Mouse (Mus musculus): ENCODE measurements at regions not wholly inside any gene's neighbourhood (a gene's known extent, or its start where the extent isn't known, plus 50 kb on each side); places are given as distances from the start of the nearest gene placed in this dataset.

GRCm38 (mm10) chr1:35759010-35759409 is 309.2 kb upstream of the Hs6st1 start:
- H3K4me1 ChIP-seq (replicated peaks) = peaks cover 13% of the 10 kb centered on the region
- no peak overlapping the region for H3K4me2 ChIP-seq
- WGBS = 83% methylated on average over 12 of the region's 12 CpGs
- ATAC-seq (ENCODE audit: insufficient number of reproducible peaks, low FRiP score) = no peak
- no peak overlapping the region for H3K4me3 ChIP-seq
- no peaks in the 10 kb centered on the region for H3K27me3 ChIP-seq (replicated peaks)
- no peak overlapping the region for H3K9ac ChIP-seq
- H3K9me3 ChIP-seq (replicated peaks) = peaks cover 3% of the 10 kb centered on the region; the same call in 1 of the 2 replicates
- H3K36me3 ChIP-seq = no peaks in the 10 kb centered on the region
- 0 out of 2 replicates have a peak overlapping the region, but pooled peaks have one; percentile 28 for H3K27ac ChIP-seq (ENCODE audit: poor library complexity, severe bottlenecking)

- ATAC-seq (ENCODE audit: insufficient number of reproducible peaks, low FRiP score) = peak; percentile 57; the same call in 1 of the 2 replicates
- peaks cover 13% of the 10 kb centered on the region for H3K4me1 ChIP-seq (replicated peaks)
- 0 out of 2 replicates have a peak overlapping the region, but pooled peaks have one; percentile 28 for H3K27ac ChIP-seq (ENCODE audit: poor library complexity, severe bottlenecking)
- H3K9ac ChIP-seq = no peak overlapping the region
- H3K27me3 ChIP-seq (replicated peaks) = no peaks in the 10 kb centered on the region
- no peaks in the 10 kb centered on the region for H3K36me3 ChIP-seq
- no peak overlapping the region for H3K4me2 ChIP-seq
- peaks cover 3% of the 10 kb centered on the region; the same call in 1 of the 2 replicates for H3K9me3 ChIP-seq (replicated peaks)
- H3K4me3 ChIP-seq = no peak overlapping the region
- 22% methylated on average over 4 of the region's 4 CpGs for WGBS
Measured at GRCm38 (mm10) chr1:35759600-35759999, 308.6 kb upstream of the Hs6st1 start.

- peaks cover 13% of the 10 kb centered on the region for H3K4me1 ChIP-seq (replicated peaks)
- no peak overlapping the region for H3K27ac ChIP-seq (ENCODE audit: poor library complexity, severe bottlenecking)
- H3K9me3 ChIP-seq (replicated peaks) = no peaks in the 10 kb centered on the region
- no peak overlapping the region for H3K4me3 ChIP-seq
- H3K27me3 ChIP-seq (replicated peaks) = no peaks in the 10 kb centered on the region
- H3K4me2 ChIP-seq = no peak overlapping the region
- H3K9ac ChIP-seq = no peak overlapping the region
- 80% methylated on average over 9 of the region's 9 CpGs for WGBS
- H3K36me3 ChIP-seq = no peaks in the 10 kb centered on the region
- 0 out of 2 replicates have a peak, but pooled peaks have one; percentile 15 for ATAC-seq (ENCODE audit: insufficient number of reproducible peaks, low FRiP score)
Measured at GRCm38 (mm10) chr1:35763051-35763450, 305.1 kb upstream of the Hs6st1 start.

- 73% methylated on average over 10 of the region's 10 CpGs for WGBS
- H3K4me2 ChIP-seq = no peak overlapping the region
- H3K4me3 ChIP-seq = no peak overlapping the region
- no peaks in the 10 kb centered on the region for H3K36me3 ChIP-seq
- no peak overlapping the region for H3K27ac ChIP-seq (ENCODE audit: poor library complexity, severe bottlenecking)
- H3K27me3 ChIP-seq (replicated peaks) = no peaks in the 10 kb centered on the region
- H3K4me1 ChIP-seq (replicated peaks) = peaks cover 13% of the 10 kb centered on the region
- H3K9ac ChIP-seq = no peak overlapping the region
- H3K9me3 ChIP-seq (replicated peaks) = no peaks in the 10 kb centered on the region
- 0 out of 2 replicates have a peak, but pooled peaks have one; percentile 11 for ATAC-seq (ENCODE audit: insufficient number of reproducible peaks, low FRiP score)
Measured at GRCm38 (mm10) chr1:35763456-35763855, 304.7 kb upstream of the Hs6st1 start.

GRCm38 (mm10) chr1:35764068-35764467 is 304.1 kb upstream of the Hs6st1 start:
- 73% methylated on average over 1 of the region's 1 CpGs for WGBS

GRCm38 (mm10) chr1:35765692-35766091 is 302.5 kb upstream of the Hs6st1 start:
- no peak for ATAC-seq (ENCODE audit: insufficient number of reproducible peaks, low FRiP score)
- H3K4me2 ChIP-seq = no peak overlapping the region
- no peaks in the 10 kb centered on the region for H3K27me3 ChIP-seq (replicated peaks)
- H3K36me3 ChIP-seq = no peaks in the 10 kb centered on the region
- no peaks in the 10 kb centered on the region for H3K4me1 ChIP-seq (replicated peaks)
- no peak overlapping the region for H3K9ac ChIP-seq
- WGBS = 84% methylated on average over 4 of the region's 4 CpGs
- H3K9me3 ChIP-seq (replicated peaks) = no peaks in the 10 kb centered on the region
- no peak overlapping the region for H3K4me3 ChIP-seq
- H3K27ac ChIP-seq (ENCODE audit: poor library complexity, severe bottlenecking) = no peak overlapping the region

More at GRCm38 (mm10) chr1:35764068-35764467, 304.1 kb upstream of the Hs6st1 start:
- H3K9me3 ChIP-seq (replicated peaks) = no peaks in the 10 kb centered on the region
- no peaks in the 10 kb centered on the region for H3K36me3 ChIP-seq
- no peak overlapping the region for H3K4me3 ChIP-seq
- H3K27me3 ChIP-seq (replicated peaks) = no peaks in the 10 kb centered on the region
- no peak overlapping the region for H3K9ac ChIP-seq
- ATAC-seq (ENCODE audit: insufficient number of reproducible peaks, low FRiP score) = no peak
- peaks cover 13% of the 10 kb centered on the region for H3K4me1 ChIP-seq (replicated peaks)
- no peak overlapping the region for H3K4me2 ChIP-seq
- no peak overlapping the region for H3K27ac ChIP-seq (ENCODE audit: poor library complexity, severe bottlenecking)

GRCm38 (mm10) chr1:35766271-35766670 is 301.9 kb upstream of the Hs6st1 start:
- WGBS = 84% methylated on average over 5 of the region's 5 CpGs
- Histone ChIP-seq H3K27me3 (replicated peaks) (no peaks in the 10 kb centered on the region), H3K36me3 (no peaks in the 10 kb centered on the region), H3K4me2 (no peak overlapping the region), H3K4me3 (no peak overlapping the region), H3K27ac (ENCODE audit: poor library complexity, severe bottlenecking) (no peak overlapping the region), H3K9me3 (replicated peaks) (no peaks in the 10 kb centered on the region), H3K4me1 (replicated peaks) (no peaks in the 10 kb centered on the region), H3K9ac (no peak overlapping the region)
- ATAC-seq (ENCODE audit: insufficient number of reproducible peaks, low FRiP score) = no peak

GRCm38 (mm10) chr1:35772567-35772966 is 295.6 kb upstream of the Hs6st1 start:
- no peak for ATAC-seq (ENCODE audit: insufficient number of reproducible peaks, low FRiP score)
- H3K4me2 ChIP-seq = no peak overlapping the region
- H3K36me3 ChIP-seq = no peaks in the 10 kb centered on the region
- H3K27ac ChIP-seq (ENCODE audit: poor library complexity, severe bottlenecking) = no peak overlapping the region
- no peak overlapping the region for H3K4me3 ChIP-seq
- H3K27me3 ChIP-seq (replicated peaks) = no peaks in the 10 kb centered on the region
- no peak overlapping the region for H3K9ac ChIP-seq
- WGBS = 61% methylated on average over 6 of the region's 6 CpGs
- H3K4me1 ChIP-seq (replicated peaks) = no peaks in the 10 kb centered on the region
- H3K9me3 ChIP-seq (replicated peaks) = no peaks in the 10 kb centered on the region

- 86% methylated on average over 2 of the region's 2 CpGs for WGBS
- H3K4me3 ChIP-seq = no peak overlapping the region
- H3K9ac ChIP-seq = no peak overlapping the region
- H3K27me3 ChIP-seq (replicated peaks) = no peaks in the 10 kb centered on the region
- no peaks in the 10 kb centered on the region for H3K9me3 ChIP-seq (replicated peaks)
- H3K4me2 ChIP-seq = no peak overlapping the region
- H3K36me3 ChIP-seq = no peaks in the 10 kb centered on the region
- no peak overlapping the region for H3K27ac ChIP-seq (ENCODE audit: poor library complexity, severe bottlenecking)
- ATAC-seq (ENCODE audit: insufficient number of reproducible peaks, low FRiP score) = no peak
- H3K4me1 ChIP-seq (replicated peaks) = no peaks in the 10 kb centered on the region
Measured at GRCm38 (mm10) chr1:35774566-35774965, 293.6 kb upstream of the Hs6st1 start.

- Histone ChIP-seq H3K9me3 (replicated peaks) (no peaks in the 10 kb centered on the region), H3K9ac (no peak overlapping the region), H3K4me2 (no peak overlapping the region), H3K4me3 (no peak overlapping the region), H3K27me3 (replicated peaks) (no peaks in the 10 kb centered on the region), H3K4me1 (replicated peaks) (0 out of 2 replicates have a peak, but pooled peaks cover 4% of the 10 kb centered on the region), H3K36me3 (no peaks in the 10 kb centered on the region), H3K27ac (ENCODE audit: poor library complexity, severe bottlenecking) (no peak overlapping the region)
- 81% methylated on average over 2 of the region's 2 CpGs for WGBS
- no peak for ATAC-seq (ENCODE audit: insufficient number of reproducible peaks, low FRiP score)
Measured at GRCm38 (mm10) chr1:35782668-35783067, 285.5 kb upstream of the Hs6st1 start.

GRCm38 (mm10) chr1:35783427-35783826 is 284.8 kb upstream of the Hs6st1 start:
- Histone ChIP-seq H3K36me3 (no peaks in the 10 kb centered on the region), H3K4me3 (no peak overlapping the region), H3K9ac (no peak overlapping the region), H3K4me2 (no peak overlapping the region), H3K9me3 (replicated peaks) (0 out of 2 replicates have a peak, but pooled peaks cover 2% of the 10 kb centered on the region), H3K27ac (ENCODE audit: poor library complexity, severe bottlenecking) (no peak overlapping the region), H3K27me3 (replicated peaks) (no peaks in the 10 kb centered on the region), H3K4me1 (replicated peaks) (0 out of 2 replicates have a peak, but pooled peaks cover 4% of the 10 kb centered on the region)
- WGBS = 77% methylated on average over 6 of the region's 6 CpGs
- no peak for ATAC-seq (ENCODE audit: insufficient number of reproducible peaks, low FRiP score)

- Histone ChIP-seq H3K4me3 (no peak overlapping the region), H3K27me3 (replicated peaks) (no peaks in the 10 kb centered on the region), H3K9me3 (replicated peaks) (0 out of 2 replicates have a peak, but pooled peaks cover 2% of the 10 kb centered on the region), H3K27ac (ENCODE audit: poor library complexity, severe bottlenecking) (no peak overlapping the region), H3K9ac (no peak overlapping the region), H3K4me2 (no peak overlapping the region), H3K4me1 (replicated peaks) (0 out of 2 replicates have a peak, but pooled peaks cover 4% of the 10 kb centered on the region), H3K36me3 (no peaks in the 10 kb centered on the region)
- no peak for ATAC-seq (ENCODE audit: insufficient number of reproducible peaks, low FRiP score)
- 86% methylated on average over 4 of the region's 4 CpGs for WGBS
Measured at GRCm38 (mm10) chr1:35786241-35786640, 282.0 kb upstream of the Hs6st1 start.

All from heart, embryonic 12.5 days (tissue).